10 mouse cellular contexts compared by ENCODE assay signal in the genomic region with DNA sequence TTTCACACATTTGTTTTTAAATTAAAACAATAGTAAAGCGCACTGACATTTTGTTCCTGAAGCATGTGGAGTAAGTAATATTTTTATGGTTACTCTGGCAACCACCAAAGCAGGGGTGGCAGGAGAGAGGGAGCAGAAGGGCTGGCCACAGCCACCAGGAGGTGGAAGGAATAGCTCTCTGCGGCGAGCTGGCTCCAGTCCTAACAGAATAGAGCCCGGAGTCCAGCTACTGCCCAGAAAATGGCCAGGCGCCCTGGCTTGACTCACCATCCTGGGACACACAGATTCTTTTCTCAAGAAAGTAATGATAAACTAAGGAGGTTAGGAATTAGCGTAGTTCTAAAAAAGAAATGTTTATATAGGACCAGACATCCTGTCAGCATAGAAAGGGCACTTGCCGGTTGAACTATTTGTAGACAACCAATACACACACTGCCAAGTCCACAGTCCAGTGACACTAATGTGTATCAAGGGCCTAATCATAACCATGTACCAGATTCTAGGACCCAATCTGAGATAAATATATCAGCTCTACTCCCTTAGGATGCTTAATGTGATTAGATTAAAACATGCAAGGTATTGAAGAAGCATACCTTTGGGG. TPM values are rescaled to one million over a fixed set of nuclear protein-coding genes. Genes with fewer than 3 reads are reported as not detected.
DNase-seq lines count a peak whose midpoint lies in the region; ATAC-seq lines count a peak whose summit lies in the region.
"Had no signal": no experiment of that assay in that cellular context is flagged by ENCODE, and none has a peak within 500 bp of the region (broad histone marks: within the 10 kb centered on the region; RNA-seq: fewer than 3 reads in every experiment).

No protein-coding gene starts in this region.

- ATAC-seq in megakaryocyte-erythroid progenitor cell, adult 5-6 weeks (replicated peaks; ENCODE audit: low FRiP score, low TSS enrichment, poor library complexity, severe bottlenecking) = no peak
- ATAC-seq in megakaryocyte progenitor cell, adult 5-6 weeks (replicated peaks; ENCODE audit: poor library complexity) = no peak
- no peak for ATAC-seq in midbrain, embryonic 16.5 days

- H3K4me3 ChIP-seq in midbrain, embryonic 16.5 days (ENCODE audit: low read depth, low read length) = no peak overlapping the region
- H3K4me3 ChIP-seq: myocyte had no signal

- peak; percentile 22 for DNase-seq in adrenal gland, postnatal 25 days
- DNase-seq in adrenal gland, postnatal 4 days (ENCODE audit: low spot score in 2 of 2) = no peak
- peak; percentile 5 for DNase-seq in 3T3-L1 (ENCODE audit: low read depth, low spot score)
- DNase-seq in gastrocnemius, postnatal 10 days = peak; percentile 46
- peak; percentile 40 to 61 for DNase-seq in kidney, postnatal 25 days

- no peaks in the 10 kb centered on the region for H3K36me3 ChIP-seq in midbrain, embryonic 16.5 days (ENCODE audit: control insufficient read depth, insufficient read depth, low read length)

- no peaks in the 10 kb centered on the region for H3K4me1 ChIP-seq in midbrain, embryonic 16.5 days (ENCODE audit: control insufficient read depth, insufficient read depth, low read length)

- H3K9me3 ChIP-seq in midbrain, embryonic 16.5 days (replicated peaks; ENCODE audit: control insufficient read depth, low read length, poor library complexity, severe bottlenecking) = no peaks in the 10 kb centered on the region

- no peak overlapping the region for H3K4me2 ChIP-seq in midbrain, embryonic 16.5 days (ENCODE audit: low read length)

- no peak overlapping the region for H3K9ac ChIP-seq in midbrain, embryonic 16.5 days (ENCODE audit: low read depth, low read length)

- no peaks in the 10 kb centered on the region for H3K27me3 ChIP-seq in midbrain, embryonic 16.5 days (ENCODE audit: control insufficient read depth, insufficient read depth, low read depth, low read length)

- no peak overlapping the region for H3K27ac ChIP-seq in midbrain, embryonic 16.5 days (ENCODE audit: low read length)

- WGBS in midbrain, embryonic 16.5 days = 77% methylated on average over 7 of the region's 7 CpGs

RNA-seq across cellular contexts. Expression of a gene that starts 18.3 kb away (rescaled TPM):
- total RNA-seq in adrenal gland, postnatal 25 days (2021) = 19.6 and 20.1 TPM in 2 replicates
- total RNA-seq in adrenal gland, postnatal 4 days (2021) = 10 to 100 TPM; 15.4 to 16.9 TPM
- under 1 TPM; 0.33 to 0.75 TPM for total RNA-seq in gastrocnemius, postnatal 10 days (2021)
- not detected in 2 replicates for total RNA-seq in megakaryocyte-erythroid progenitor cell, adult 5-6 weeks (2014; fragmentation: Nextera tagmentation)
- not detected in 2 replicates for total RNA-seq in megakaryocyte-erythroid progenitor cell, adult 5-6 weeks (2017)
- total RNA-seq in megakaryocyte progenitor cell, adult 5-6 weeks (2015) = not detected in 2 replicates
- total RNA-seq in megakaryocyte progenitor cell, adult 5-6 weeks (2017) = not detected in 2 replicates
- polyA plus RNA-seq in midbrain, embryonic 16.5 days (2015; fragmentation: Nextera tagmentation; extraction: Ambion mirVana) = 3.5 and 4.2 TPM in 2 replicates
- polyA plus RNA-seq: C2C12, myocyte had no signal

Comparison
In these comparisons a context has a peak if more than half of its experiments do, and no peak if none do; other contexts are left out.
1. DNase-seq: peak in adrenal gland, postnatal 25 days (single experiment), 3T3-L1 (single experiment), gastrocnemius, postnatal 10 days (single experiment) and kidney, postnatal 25 days (2 of 2); none in adrenal gland, postnatal 4 days (0 of 2).
2. RNA of a gene that starts 18.3 kb away (total RNA-seq): 19.6 to 20.1 TPM in adrenal gland, postnatal 25 days and 15.4 to 16.9 TPM in adrenal gland, postnatal 4 days; 0.33 to 0.75 TPM in gastrocnemius, postnatal 10 days, not detected in megakaryocyte-erythroid progenitor cell, adult 5-6 weeks and not detected in megakaryocyte progenitor cell, adult 5-6 weeks; every median in the first group is over 4 times any median in the second.